Mouse (Mus musculus) right cerebral cortex, postnatal 14 days (tissue): ENCODE data around the gene Gm11011.
A peak's percentile ranks its signal among the peaks of the same experiment; 100 is the strongest.
"Not testable (repeated sequence)": the region's sequence is repeated elsewhere in the genome, so short reads cannot be mapped to it uniquely, and the experiment has no call there.

Experiments used
- DNase-seq: peaks from one replicate; pipeline ENCODE4 v3.0.0; 2022

Gm11011 gene

GRCm38 (mm10) chr2:169587645-169588044, at the start of gene Gm11011:
TSS of gene Gm11011 (minus strand) at chr2:169587745.
- DNase-seq = not testable (repeated sequence)

GRCm38 (mm10) chr2:169636414-169636813, 48.9 kb upstream of the Gm11011 start:
- no peak for DNase-seq

GRCm38 (mm10) chr2:169635428-169635827, 47.9 kb upstream of the Gm11011 start:
- DNase-seq = no peak

- no peak for DNase-seq
These were observed 47.3 kb upstream of the Gm11011 start for GRCm38 (mm10) chr2:169634619-169635382.

- peak; percentile 24 for DNase-seq
These were observed 46.1 kb upstream of the Gm11011 start for GRCm38 (mm10) chr2:169633491-169634289.

- DNase-seq = peak; percentile 14
These were observed 45.0 kb upstream of the Gm11011 start, which contains the start of gene Tshz2 for GRCm38 (mm10) chr2:169632338-169633151. TSS of gene Tshz2 (plus strand) at chr2:169633013.

GRCm38 (mm10) chr2:169630070-169630469, 42.5 kb upstream of the Gm11011 start:
- DNase-seq = no peak

- DNase-seq = no peak
These were observed 33.7 kb upstream of the Gm11011 start for GRCm38 (mm10) chr2:169621201-169621710.

- DNase-seq = no peak
These were observed 28.5 kb upstream of the Gm11011 start for GRCm38 (mm10) chr2:169615998-169616397.

GRCm38 (mm10) chr2:169614683-169615082, 27.1 kb upstream of the Gm11011 start:
- no peak for DNase-seq

- peak; percentile 13 for DNase-seq
These were observed 24.0 kb upstream of the Gm11011 start for GRCm38 (mm10) chr2:169611557-169611956.

GRCm38 (mm10) chr2:169610882-169611281, 23.3 kb upstream of the Gm11011 start:
- no peak for DNase-seq

GRCm38 (mm10) chr2:169609956-169610355, 22.4 kb upstream of the Gm11011 start:
- DNase-seq = no peak

- no peak for DNase-seq
These were observed 20.2 kb upstream of the Gm11011 start for GRCm38 (mm10) chr2:169607787-169608186.

- no peak for DNase-seq
These were observed 19.5 kb upstream of the Gm11011 start for GRCm38 (mm10) chr2:169606901-169607678.

GRCm38 (mm10) chr2:169600163-169600562, 12.6 kb upstream of the Gm11011 start:
- peak; percentile 16 for DNase-seq

- no peak for DNase-seq
These were observed 12.0 kb upstream of the Gm11011 start for GRCm38 (mm10) chr2:169599591-169599990.

GRCm38 (mm10) chr2:169597971-169598370, 10.4 kb upstream of the Gm11011 start:
- no peak for DNase-seq

- no peak for DNase-seq
These were observed 9.8 kb upstream of the Gm11011 start for GRCm38 (mm10) chr2:169597357-169597756.

- DNase-seq = no peak
These were observed 6.2 kb upstream of the Gm11011 start for GRCm38 (mm10) chr2:169593742-169594141.

GRCm38 (mm10) chr2:169590412-169590811, 2.9 kb upstream of the Gm11011 start:
- DNase-seq = no peak

GRCm38 (mm10) chr2:169589697-169590096, 2.2 kb upstream of the Gm11011 start:
- no peak for DNase-seq
